Mouse (Mus musculus): ENCODE results near the gene Eif2b4. TPM values are rescaled to one million over a fixed set of nuclear protein-coding genes. Genes with fewer than 3 reads are reported as not detected.
A peak's percentile ranks its signal among the peaks of the same experiment; 100 is the strongest.

Gene Eif2b4
- polyA plus RNA-seq, 1 experiment from 2014 or later, result 55.5 TPM

DNA sequence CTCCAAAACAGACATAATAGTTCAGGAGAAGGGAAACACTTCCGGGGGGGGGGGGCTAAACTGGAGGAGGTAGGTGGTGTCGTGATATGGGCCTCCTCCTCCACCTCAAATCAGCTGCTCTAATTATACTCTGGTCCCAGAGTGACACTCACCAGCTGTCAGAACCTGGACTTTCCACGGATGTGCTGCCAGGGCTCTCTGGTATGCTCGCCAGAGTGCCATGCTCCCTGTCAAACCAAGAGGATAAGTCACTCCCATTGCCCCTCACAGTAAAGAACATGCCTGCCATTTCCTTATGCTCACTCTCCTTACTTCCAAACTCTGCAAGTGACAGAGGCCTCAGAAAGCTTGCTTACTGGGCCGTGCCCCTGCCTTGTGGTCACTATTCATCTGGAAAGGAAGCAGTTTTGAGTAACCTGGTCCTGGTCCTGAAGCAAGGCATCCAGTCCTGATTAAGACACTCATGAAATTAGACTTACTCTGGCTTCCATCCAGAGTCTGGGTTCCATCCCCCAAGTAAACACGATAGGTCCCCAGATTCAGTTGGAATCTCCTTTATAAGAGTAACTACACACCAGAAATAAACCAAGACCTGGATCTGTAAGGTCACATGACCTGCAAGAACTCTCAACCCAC is 39.6 kb downstream of the Eif2b4 start:
- peak overlapping the region; percentile 67 for H3K9ac ChIP-seq (ENCODE audit: low read depth, low read length)
- H3K36me3 ChIP-seq (ENCODE audit: control insufficient read depth, insufficient read depth, low read length), result peaks cover 40% of the 10 kb centered on the region
- H3K27me3 ChIP-seq (replicated peaks; ENCODE audit: control insufficient read depth, insufficient read depth, low read length), result no peaks in the 10 kb centered on the region
- WGBS, result 41% methylated on average over 6 of the region's 6 CpGs
- H3K4me2 ChIP-seq (ENCODE audit: low read depth, low read length), result peak overlapping the region; percentile 53
- H3K4me1 ChIP-seq (ENCODE audit: control insufficient read depth, insufficient read depth, low read length), result peaks cover 5% of the 10 kb centered on the region; the same call in 1 of the 2 replicates
- H3K27ac ChIP-seq (replicated peaks; ENCODE audit: low read depth, low read length), result 0 out of 2 replicates have a peak overlapping the region, but pooled peaks have one; percentile 67
- no peaks in the 10 kb centered on the region for H3K9me3 ChIP-seq (ENCODE audit: control insufficient read depth, low read length)
- peak overlapping the region; percentile 56 for H3K4me3 ChIP-seq (ENCODE audit: low read depth, low read length)
- DNase-seq (ENCODE audit: low spot score) (no peak), ATAC-seq (ENCODE audit: low read depth) (0 out of 2 replicates have a peak, but pooled peaks have one; percentile 3)

DNA sequence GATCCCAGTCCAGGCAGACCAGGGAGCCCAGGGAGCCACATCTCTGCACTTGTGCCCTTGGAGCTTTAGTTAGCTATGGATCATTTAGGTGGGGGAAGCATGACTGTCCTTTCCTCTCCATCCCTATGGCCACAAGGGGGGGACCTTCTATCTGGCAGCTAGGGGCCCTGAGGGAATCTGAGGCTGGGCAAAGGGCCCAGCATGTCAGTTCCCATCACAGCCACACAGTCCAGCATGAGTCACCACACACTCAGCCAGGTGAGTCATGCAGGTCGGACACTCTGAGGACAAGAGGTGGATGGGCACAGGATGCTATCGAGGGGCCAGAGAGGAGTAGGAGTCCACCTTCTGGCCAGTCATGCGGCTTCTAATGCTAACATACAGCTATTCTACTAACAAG is 41.5 kb downstream of the Eif2b4 start:
- Histone ChIP-seq H3K4me1 (ENCODE audit: control insufficient read depth, insufficient read depth, low read length) (peaks cover 5% of the 10 kb centered on the region; the same call in 1 of the 2 replicates), H3K4me3 (ENCODE audit: low read depth, low read length) (no peak overlapping the region), H3K27ac (replicated peaks; ENCODE audit: low read depth, low read length) (no peak overlapping the region), H3K27me3 (replicated peaks; ENCODE audit: control insufficient read depth, insufficient read depth, low read length) (no peaks in the 10 kb centered on the region), H3K9ac (ENCODE audit: low read depth, low read length) (no peak overlapping the region), H3K36me3 (ENCODE audit: control insufficient read depth, insufficient read depth, low read length) (peaks cover 27% of the 10 kb centered on the region), H3K4me2 (ENCODE audit: low read depth, low read length) (no peak overlapping the region), H3K9me3 (ENCODE audit: control insufficient read depth, low read length) (no peaks in the 10 kb centered on the region)
- DNase-seq (ENCODE audit: low spot score), result no peak
- WGBS, result 97% methylated on average over 3 of the region's 3 CpGs
- no peak for ATAC-seq (ENCODE audit: low read depth)

DNA sequence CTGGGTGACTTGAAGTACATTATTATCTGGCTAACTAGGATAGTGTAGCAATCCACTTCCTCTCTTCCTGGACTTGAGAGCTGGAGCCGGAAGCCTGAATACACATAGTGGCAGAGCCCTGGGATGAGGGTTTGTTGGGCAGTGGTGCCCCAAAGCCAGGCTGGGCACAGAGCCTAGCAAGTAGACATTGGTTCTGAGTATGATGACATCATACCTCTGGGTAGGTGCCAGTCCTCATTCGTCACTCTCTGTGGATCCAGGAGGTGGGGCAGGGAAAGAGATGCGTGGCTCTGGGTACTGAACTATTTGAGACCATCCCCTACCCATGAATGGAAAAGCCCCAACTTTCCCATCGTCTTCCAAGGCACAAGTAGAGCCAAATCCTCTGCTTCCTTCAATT is 43.4 kb downstream of the Eif2b4 start:
- WGBS, result 90% methylated on average over 4 of the region's 4 CpGs
- Histone ChIP-seq H3K4me3 (ENCODE audit: low read depth, low read length) (no peak overlapping the region), H3K9ac (ENCODE audit: low read depth, low read length) (no peak overlapping the region)

DNA sequence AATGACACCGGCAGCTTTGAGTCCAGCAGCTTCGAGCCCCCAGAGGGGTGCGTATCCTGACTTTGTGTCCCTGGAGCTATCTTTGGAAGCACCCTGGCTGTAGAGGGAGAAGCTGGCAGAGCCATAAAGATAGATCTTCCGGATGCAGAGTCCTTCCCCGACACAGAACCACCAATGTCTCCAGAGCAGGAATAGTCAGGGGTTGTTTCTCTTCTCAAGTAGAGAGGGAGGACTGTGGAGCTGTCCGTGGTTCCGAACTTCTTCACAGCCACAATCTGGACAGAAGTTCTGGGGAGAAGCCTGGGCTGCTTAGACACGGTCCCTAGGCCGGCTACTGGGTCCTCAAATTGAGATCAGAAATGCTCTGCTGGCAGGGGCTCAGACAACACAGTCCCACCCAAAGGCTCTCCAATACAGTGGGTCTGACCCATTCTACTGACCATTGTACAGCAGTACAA is 54.2 kb downstream of the Eif2b4 start:
- no peak for ATAC-seq (ENCODE audit: low read depth)
- Histone ChIP-seq H3K9me3 (ENCODE audit: control insufficient read depth, low read length) (no peaks in the 10 kb centered on the region), H3K27me3 (replicated peaks; ENCODE audit: control insufficient read depth, insufficient read depth, low read length) (peaks cover 61% of the 10 kb centered on the region), H3K36me3 (ENCODE audit: control insufficient read depth, insufficient read depth, low read length) (peaks cover 14% of the 10 kb centered on the region), H3K9ac (ENCODE audit: low read depth, low read length) (no peak overlapping the region), H3K4me3 (ENCODE audit: low read depth, low read length) (peak overlapping the region; percentile 21; the same call in 1 of the 2 replicates), H3K4me1 (ENCODE audit: control insufficient read depth, insufficient read depth, low read length) (no peaks in the 10 kb centered on the region), H3K27ac (replicated peaks; ENCODE audit: low read depth, low read length) (no peak overlapping the region), H3K4me2 (ENCODE audit: low read depth, low read length) (peak overlapping the region; percentile 38; the same call in 1 of the 2 replicates)
- 14% methylated on average over 9 of the region's 9 CpGs for WGBS
- DNase-seq (ENCODE audit: low spot score), result peak; percentile 48

More for the DNA sequence above, 43.4 kb downstream of the Eif2b4 start:
- DNase-seq (ENCODE audit: low spot score) (no peak), ATAC-seq (ENCODE audit: low read depth) (no peak)
- H3K9me3 ChIP-seq (ENCODE audit: control insufficient read depth, low read length), result no peaks in the 10 kb centered on the region
- no peak overlapping the region for H3K27ac ChIP-seq (replicated peaks; ENCODE audit: low read depth, low read length)
- no peaks in the 10 kb centered on the region for H3K27me3 ChIP-seq (replicated peaks; ENCODE audit: control insufficient read depth, insufficient read depth, low read length)
- no peak overlapping the region for H3K4me2 ChIP-seq (ENCODE audit: low read depth, low read length)
- H3K4me1 ChIP-seq (ENCODE audit: control insufficient read depth, insufficient read depth, low read length), result peaks cover 5% of the 10 kb centered on the region; the same call in 1 of the 2 replicates
- H3K36me3 ChIP-seq (ENCODE audit: control insufficient read depth, insufficient read depth, low read length), result peaks cover 30% of the 10 kb centered on the region; the same call in 1 of the 2 replicates

DNA sequence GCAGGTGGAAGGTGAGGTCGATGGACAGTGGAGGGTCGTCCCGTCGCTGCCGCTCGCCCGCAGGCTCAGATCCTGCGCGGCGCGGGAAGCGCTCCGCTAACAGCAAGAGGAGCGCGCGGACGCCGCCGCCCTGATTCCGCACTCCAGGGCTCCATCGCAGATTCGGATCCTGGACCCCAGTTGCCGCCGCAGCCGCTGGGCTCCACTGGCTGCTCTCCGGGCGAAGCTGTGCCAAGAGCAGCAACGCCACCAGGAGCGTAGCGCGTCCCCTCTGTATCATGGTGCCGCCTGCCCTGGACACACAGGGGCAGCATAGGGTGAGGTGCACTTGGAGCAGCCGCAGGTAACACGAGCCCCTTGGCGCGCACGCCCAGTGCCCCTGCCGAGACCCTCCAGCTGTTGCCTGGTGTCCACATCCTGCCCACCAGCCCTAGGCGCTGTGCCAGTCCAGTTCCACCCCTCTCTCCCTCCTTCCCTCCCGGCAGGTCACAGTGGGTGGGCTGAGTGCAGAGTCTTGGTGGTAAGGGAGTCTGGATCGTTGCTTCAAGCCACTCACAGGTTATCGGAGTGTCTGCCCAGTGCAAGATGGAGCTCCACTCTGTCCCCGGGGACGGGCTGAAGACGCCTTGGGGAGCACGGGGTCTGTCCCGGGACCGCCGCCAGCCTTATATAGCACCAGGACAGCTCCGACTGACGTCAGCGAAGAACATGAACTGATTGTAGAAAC is 54.8 kb downstream of the Eif2b4 start, which contains the start of gene Ucn:
TSS of gene Ucn (minus strand) at position 589 of the 727 bp plus-strand sequence.
- DNase-seq (ENCODE audit: low spot score) (peak; percentile 20), ATAC-seq (ENCODE audit: low read depth) (no peak; the same call in 1 of the 2 replicates)
- Histone ChIP-seq H3K4me1 (ENCODE audit: control insufficient read depth, insufficient read depth, low read length) (no peaks in the 10 kb centered on the region), H3K9ac (ENCODE audit: low read depth, low read length) (no peak within 1 kb of the TSS), H3K4me3 (ENCODE audit: low read depth, low read length) (peak within 1 kb of the TSS; percentile 21), H3K9me3 (ENCODE audit: control insufficient read depth, low read length) (no peaks in the 10 kb centered on the region), H3K27me3 (replicated peaks; ENCODE audit: control insufficient read depth, insufficient read depth, low read length) (peaks cover 66% of the 10 kb centered on the region), H3K36me3 (ENCODE audit: control insufficient read depth, insufficient read depth, low read length) (peaks cover 12% of the 10 kb centered on the region), H3K4me2 (ENCODE audit: low read depth, low read length) (peak within 1 kb of the TSS; percentile 38), H3K27ac (replicated peaks; ENCODE audit: low read depth, low read length) (no peak within 1 kb of the TSS)
- WGBS, result 2% methylated on average over 33 of the region's 52 CpGs

DNA sequence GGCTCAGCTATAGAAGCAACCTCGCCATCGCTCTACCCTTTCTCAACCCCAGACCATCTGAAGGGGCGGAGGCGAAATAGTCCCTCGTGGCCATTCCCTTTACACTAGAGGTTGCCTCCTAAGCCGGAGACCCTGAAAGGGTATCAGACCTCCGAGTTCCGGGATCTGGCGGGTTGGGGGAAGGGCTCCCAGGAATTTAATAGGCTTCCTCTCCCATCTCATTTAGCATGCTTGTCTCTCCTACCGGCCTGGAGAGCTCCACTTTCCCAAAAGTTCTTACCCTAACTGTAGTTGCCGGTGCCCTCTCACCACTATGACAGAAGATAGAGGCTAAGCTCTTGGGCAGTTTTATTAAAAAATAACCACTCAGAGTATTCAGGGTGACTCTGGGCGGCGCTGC is 55.6 kb downstream of the Eif2b4 start:
- Histone ChIP-seq H3K4me1 (ENCODE audit: control insufficient read depth, insufficient read depth, low read length) (no peaks in the 10 kb centered on the region), H3K4me2 (ENCODE audit: low read depth, low read length) (peak overlapping the region; percentile 38), H3K9me3 (ENCODE audit: control insufficient read depth, low read length) (no peaks in the 10 kb centered on the region), H3K4me3 (ENCODE audit: low read depth, low read length) (peak overlapping the region; percentile 21), H3K27me3 (replicated peaks; ENCODE audit: control insufficient read depth, insufficient read depth, low read length) (peaks cover 66% of the 10 kb centered on the region), H3K9ac (ENCODE audit: low read depth, low read length) (no peak overlapping the region), H3K27ac (replicated peaks; ENCODE audit: low read depth, low read length) (no peak overlapping the region), H3K36me3 (ENCODE audit: control insufficient read depth, insufficient read depth, low read length) (0 out of 2 replicates have a peak, but pooled peaks cover 10% of the 10 kb centered on the region)
- no peak for DNase-seq (ENCODE audit: low spot score)
- no peak for ATAC-seq (ENCODE audit: low read depth)
- under 1% methylated on average over 12 of the region's 13 CpGs for WGBS

Other genes starting within 250 kb of the Eif2b4 start
- gene Cgref1, start 247.8 kb downstream of the Eif2b4 start, polyA plus RNA-seq (2014; fragmentation: Nextera tagmentation; extraction: Ambion mirVana), result 30.9 and 51.1 TPM in 2 replicates
- 85.3 and 91.2 TPM in 2 replicates for gene Preb, start 233.1 kb downstream of the Eif2b4 start, polyA plus RNA-seq (2014; fragmentation: Nextera tagmentation; extraction: Ambion mirVana)
- gene Tcf23, start 224.8 kb downstream of the Eif2b4 start, polyA plus RNA-seq (2014; fragmentation: Nextera tagmentation; extraction: Ambion mirVana), result 0.19 TPM in 1 of 2 replicates, not detected in the other
- 189 and 195 TPM in 2 replicates for gene Atraid, start 145.1 kb downstream of the Eif2b4 start, polyA plus RNA-seq (2014; fragmentation: Nextera tagmentation; extraction: Ambion mirVana)
- 14.9 and 17.6 TPM in 2 replicates for gene Slc5a6, start 144.5 kb downstream of the Eif2b4 start, polyA plus RNA-seq (2014; fragmentation: Nextera tagmentation; extraction: Ambion mirVana)
- gene Cad, start 138.7 kb downstream of the Eif2b4 start, polyA plus RNA-seq (2014; fragmentation: Nextera tagmentation; extraction: Ambion mirVana), result 29.1 and 30.2 TPM in 2 replicates
- gene Dnajc5g, start 87.1 kb downstream of the Eif2b4 start, polyA plus RNA-seq (2014; fragmentation: Nextera tagmentation; extraction: Ambion mirVana), result not detected in 2 replicates
- gene Slc30a3, start 85.2 kb downstream of the Eif2b4 start, polyA plus RNA-seq (2014; fragmentation: Nextera tagmentation; extraction: Ambion mirVana), result 0.84 and 0.93 TPM in 2 replicates
- 11.6 and 16.3 TPM in 2 replicates for gene Trim54, start 76.7 kb downstream of the Eif2b4 start, polyA plus RNA-seq (2014; fragmentation: Nextera tagmentation; extraction: Ambion mirVana)
- 0.39 TPM in 1 of 2 replicates, not detected in the other for gene Ucn, start 54.6 kb downstream of the Eif2b4 start, polyA plus RNA-seq (2014; fragmentation: Nextera tagmentation; extraction: Ambion mirVana)
- gene Mpv17, start 39.2 kb downstream of the Eif2b4 start, polyA plus RNA-seq (2014; fragmentation: Nextera tagmentation; extraction: Ambion mirVana), result 47.7 and 54.6 TPM in 2 replicates
- 0.54 and 0.68 TPM in 2 replicates for gene Gm29609, start 13.5 kb downstream of the Eif2b4 start, polyA plus RNA-seq (2014; fragmentation: Nextera tagmentation; extraction: Ambion mirVana)
- gene Gtf3c2, start 13.3 kb downstream of the Eif2b4 start, polyA plus RNA-seq (2014; fragmentation: Nextera tagmentation; extraction: Ambion mirVana), result 47.5 and 59.9 TPM in 2 replicates
- 124 and 141 TPM in 2 replicates for gene Snx17, start 203 bp downstream of the Eif2b4 start, polyA plus RNA-seq (2014; fragmentation: Nextera tagmentation; extraction: Ambion mirVana)
- gene Zfp513, start 8.9 kb upstream of the Eif2b4 start, polyA plus RNA-seq (2014; fragmentation: Nextera tagmentation; extraction: Ambion mirVana), result 5.4 and 5.8 TPM in 2 replicates
- gene Ppm1g, start 27.3 kb upstream of the Eif2b4 start, polyA plus RNA-seq (2014; fragmentation: Nextera tagmentation; extraction: Ambion mirVana), result 102 and 107 TPM in 2 replicates
- gene Nrbp1, start 47.4 kb upstream of the Eif2b4 start, polyA plus RNA-seq (2014; fragmentation: Nextera tagmentation; extraction: Ambion mirVana), result 157 and 172 TPM in 2 replicates
- 0.68 and 0.83 TPM in 2 replicates for gene Gm9970, start 47.8 kb upstream of the Eif2b4 start, polyA plus RNA-seq (2014; fragmentation: Nextera tagmentation; extraction: Ambion mirVana)
- 14.8 and 15.2 TPM in 2 replicates for gene Krtcap3, start 58.3 kb upstream of the Eif2b4 start, polyA plus RNA-seq (2014; fragmentation: Nextera tagmentation; extraction: Ambion mirVana)
- gene Ift172, start 97.7 kb upstream of the Eif2b4 start, polyA plus RNA-seq (2014; fragmentation: Nextera tagmentation; extraction: Ambion mirVana), result 36.7 and 38.4 TPM in 2 replicates
- gene Fndc4, start 102.7 kb upstream of the Eif2b4 start, polyA plus RNA-seq (2014; fragmentation: Nextera tagmentation; extraction: Ambion mirVana), result 74.4 and 80.6 TPM in 2 replicates
- 0.17 and 0.31 TPM in 2 replicates for gene Gckr, start 104.0 kb upstream of the Eif2b4 start, polyA plus RNA-seq (2014; fragmentation: Nextera tagmentation; extraction: Ambion mirVana)

All from embryonic facial prominence, embryonic 14.5 days (tissue).